Comparison of ENCODE assay signal across 23 mouse cellular contexts in genomic region chr1:7414444-7414843, GRCm38 (mm10).
"Had no signal": no experiment of that assay in that cellular context is flagged by ENCODE, and none has a peak within 500 bp of the region (broad histone marks: within the 10 kb centered on the region; RNA-seq: fewer than 3 reads in every experiment).

No protein-coding gene starts in this region.

- H3K4me1 ChIP-seq: liver, embryonic 15.5 days; lung, embryonic 15.5 days; midbrain, embryonic 12.5 days; neural tube, embryonic 13.5 days; neural tube, embryonic 15.5 days had no signal

- H3K27me3 ChIP-seq: liver, embryonic 15.5 days; lung, embryonic 15.5 days; megakaryocyte, embryonic 14.5 days; midbrain, embryonic 12.5 days; neural tube, embryonic 13.5 days; neural tube, embryonic 15.5 days had no signal

- H3K4me3 ChIP-seq: liver, embryonic 15.5 days; lung, embryonic 15.5 days; megakaryocyte, embryonic 14.5 days; midbrain, embryonic 12.5 days; myocyte; neural tube, embryonic 13.5 days; neural tube, embryonic 15.5 days had no signal

- H3K9ac ChIP-seq: liver, embryonic 15.5 days; liver, postnatal 0 days; lung, embryonic 15.5 days; midbrain, embryonic 12.5 days; neural tube, embryonic 13.5 days; neural tube, embryonic 15.5 days had no signal

- DNase-seq: liver, postnatal 0 days; lung, adult 2 months; lung, postnatal 14 days; lung, postnatal 36 days; midbrain, embryonic 14.5 days; retina, postnatal 1 day; right cerebral cortex, adult 18-20 months; right cerebral cortex, postnatal 25 days; right cerebral cortex, postnatal 4 days; spleen, adult 18-20 months; thymus, adult 2 months; thymus, postnatal 25 days; thymus, postnatal 4 days had no signal

- H3K36me3 ChIP-seq: liver, embryonic 15.5 days; lung, embryonic 15.5 days; midbrain, embryonic 12.5 days; neural tube, embryonic 13.5 days; neural tube, embryonic 15.5 days had no signal

- H3K4me2 ChIP-seq: liver, embryonic 15.5 days; lung, embryonic 15.5 days; midbrain, embryonic 12.5 days; neural tube, embryonic 13.5 days; neural tube, embryonic 15.5 days had no signal

- ATAC-seq: liver, postnatal 0 days; lung, postnatal 0 days; midbrain, embryonic 16.5 days had no signal

- H3K27ac ChIP-seq: liver, embryonic 15.5 days; lung, embryonic 15.5 days; macrophage; midbrain, embryonic 12.5 days; neural tube, embryonic 13.5 days; neural tube, embryonic 15.5 days had no signal

- H3K9me3 ChIP-seq: liver, embryonic 15.5 days; lung, embryonic 15.5 days; megakaryocyte, embryonic 14.5 days; midbrain, embryonic 12.5 days; neural tube, embryonic 13.5 days; neural tube, embryonic 15.5 days had no signal
